Mouse (Mus musculus) heart, embryonic 15.5 days (tissue): ENCODE data around the gene Cfd. TPM values are rescaled to one million over a fixed set of nuclear protein-coding genes. Genes with fewer than 3 reads are reported as not detected.

ENCODE experiments used
- ATAC-seq: fragments of 200-750 bp; cut with Nextera tagmentation; replicated peaks from 2 replicates; pipeline ENCODE4 v1.8.0; 2017; ENCODE audit warnings: low read depth, moderate TSS enrichment; ENCODE audit not compliant: insufficient number of reproducible peaks, insufficient read depth, low FRiP score
- H3K27ac ChIP-seq: fragments of 300-500 bp; sonication (generic); 2 replicates; pipeline ENCODE4 v1.5.1; 2015; ENCODE audit warnings: mild to moderate bottlenecking, inconsistent platforms
- H3K27me3 ChIP-seq: fragments of 300-500 bp; sonication (generic); 2 replicates; pipeline ENCODE4 v1.6.1; 2015; ENCODE audit warnings: inconsistent platforms
- H3K36me3 ChIP-seq: fragments of 300-500 bp; sonication (generic); 2 replicates; pipeline ENCODE4 v1.6.1; 2015; ENCODE audit warnings: mild to moderate bottlenecking, inconsistent platforms
- H3K4me1 ChIP-seq: fragments of 300-500 bp; sonication (generic); replicated peaks from 2 replicates; pipeline ENCODE4 v1.6.1; 2015; ENCODE audit warnings: inconsistent platforms
- H3K4me2 ChIP-seq: fragments of 300-500 bp; sonication (generic); 2 replicates; pipeline ENCODE4 v1.6.1; 2015; ENCODE audit warnings: inconsistent platforms, mild to moderate bottlenecking, moderate library complexity
- H3K4me3 ChIP-seq: fragments of 300-500 bp; sonication (generic); 2 replicates; pipeline ENCODE4 v1.5.1; 2015; ENCODE audit warnings: mild to moderate bottlenecking, inconsistent platforms
- H3K9ac ChIP-seq: fragments of 300-500 bp; sonication (generic); 2 replicates; pipeline ENCODE4 v1.6.1; 2015; ENCODE audit warnings: mild to moderate bottlenecking, inconsistent platforms
- H3K9me3 ChIP-seq: fragments of 300-500 bp; sonication (generic); replicated peaks from 2 replicates; pipeline ENCODE4 v1.6.1; 2016; ENCODE audit warnings: inconsistent platforms
- WGBS: fragments of 180-500 bp; shearing (Covaris S2); methylation state at CpG from one replicate; pipeline ENCODE4 v1.1.7; 2015; ENCODE audit warnings: mixed read lengths; 5-methylcytosine and 5-hydroxymethylcytosine counted together
- polyA plus RNA-seq: library from polyadenylated mRNA; unstranded; fragments of >200 nt; fragmentation: Nextera tagmentation; extraction: Ambion mirVana; gene quantifications from 2 replicates; pipeline ENCODE4 v1.2.1, GENCODE M21; 2015

Gene Cfd
- polyA plus RNA-seq, 1 experiment from 2014 or later, result not detected

DNA sequence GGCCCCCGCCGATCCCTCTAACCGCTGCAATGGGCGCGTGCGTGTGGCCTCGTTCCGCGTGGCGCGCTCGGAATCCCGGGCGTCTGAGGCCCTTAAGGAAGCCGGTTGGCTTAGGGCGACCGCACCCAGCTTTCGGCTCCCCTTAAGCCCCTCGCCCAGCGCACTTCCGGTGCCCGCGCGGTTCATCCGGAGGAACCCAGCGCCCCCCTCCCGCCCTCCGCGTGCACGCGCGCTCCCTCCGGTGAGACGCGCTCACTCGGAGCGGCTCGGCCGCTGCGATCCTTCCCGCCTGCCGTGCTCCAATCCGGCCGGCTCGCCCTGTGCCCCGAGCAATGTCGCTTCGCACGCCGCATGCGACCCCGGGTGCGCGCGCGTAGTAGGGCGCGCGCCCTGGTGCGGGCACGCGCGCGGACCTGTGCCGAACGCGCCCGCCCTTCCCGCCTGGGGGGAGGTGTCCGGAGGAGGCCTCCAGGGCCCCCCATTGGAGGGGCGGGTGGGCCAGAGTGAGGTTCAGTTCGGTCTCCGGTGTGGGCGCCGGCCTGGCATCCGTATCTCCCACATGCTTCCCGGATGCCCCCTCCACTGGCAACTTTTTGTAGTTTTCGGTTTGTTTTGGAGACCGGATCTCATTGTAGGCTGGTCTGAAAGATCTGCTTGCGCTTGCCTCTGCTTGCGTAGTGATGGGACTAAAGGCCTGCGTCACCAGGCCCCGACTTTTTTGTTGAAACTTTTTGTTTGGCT is 35.7 kb upstream of the Cfd start:
- Histone ChIP-seq H3K4me2 (peak overlapping the region; percentile 79), H3K9me3 (no peaks in the 10 kb centered on the region), H3K36me3 (peaks cover 19% of the 10 kb centered on the region), H3K27ac (peak overlapping the region; percentile 100), H3K4me1 (peaks cover 68% of the 10 kb centered on the region), H3K4me3 (peak overlapping the region; percentile 97), H3K27me3 (no peaks in the 10 kb centered on the region), H3K9ac (peak overlapping the region; percentile 98)
- under 1% methylated on average over 80 of the region's 83 CpGs for WGBS
- peak; percentile 16 for ATAC-seq

DNA sequence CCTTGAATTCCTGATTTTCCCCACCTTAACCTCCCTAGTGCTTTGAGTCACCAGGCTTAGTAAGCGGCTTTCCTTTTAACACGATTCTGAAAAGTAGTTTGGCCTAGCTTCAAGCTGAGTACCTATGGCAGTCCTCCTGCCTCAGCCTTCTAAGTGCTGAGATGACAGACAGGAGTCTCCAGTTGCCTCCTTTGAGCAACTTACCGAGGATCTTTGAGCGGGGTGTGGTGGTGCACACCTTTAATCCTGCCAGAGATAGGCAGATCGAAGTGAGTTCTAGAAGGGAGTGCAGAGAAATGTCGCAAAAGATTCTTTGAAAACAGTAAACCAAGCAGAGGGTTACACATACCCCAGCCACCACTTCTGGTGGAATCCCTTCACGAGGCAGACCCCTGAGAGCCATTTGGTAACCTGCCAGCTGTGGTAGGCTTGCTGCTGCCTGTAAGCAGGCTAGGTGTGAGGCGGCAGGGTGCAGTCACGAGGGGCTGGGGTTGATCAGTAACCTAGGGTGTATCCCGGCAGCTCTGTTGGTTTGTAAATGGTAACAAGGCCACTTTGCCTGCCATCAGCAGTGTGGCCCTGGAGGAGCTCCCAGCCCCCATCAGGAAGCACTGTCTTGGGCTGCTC is 35.0 kb upstream of the Cfd start:
- WGBS, result under 1% methylated on average over 10 of the region's 10 CpGs
- H3K4me3 ChIP-seq, result peak overlapping the region; percentile 97
- H3K4me2 ChIP-seq, result peak overlapping the region; percentile 79
- peak overlapping the region; percentile 98 for H3K9ac ChIP-seq
- H3K4me1 ChIP-seq, result peaks cover 74% of the 10 kb centered on the region
- H3K36me3 ChIP-seq, result peaks cover 26% of the 10 kb centered on the region
- no peaks in the 10 kb centered on the region for H3K27me3 ChIP-seq
- peak overlapping the region; percentile 100 for H3K27ac ChIP-seq
- no peaks in the 10 kb centered on the region for H3K9me3 ChIP-seq
- no peak for ATAC-seq

DNA sequence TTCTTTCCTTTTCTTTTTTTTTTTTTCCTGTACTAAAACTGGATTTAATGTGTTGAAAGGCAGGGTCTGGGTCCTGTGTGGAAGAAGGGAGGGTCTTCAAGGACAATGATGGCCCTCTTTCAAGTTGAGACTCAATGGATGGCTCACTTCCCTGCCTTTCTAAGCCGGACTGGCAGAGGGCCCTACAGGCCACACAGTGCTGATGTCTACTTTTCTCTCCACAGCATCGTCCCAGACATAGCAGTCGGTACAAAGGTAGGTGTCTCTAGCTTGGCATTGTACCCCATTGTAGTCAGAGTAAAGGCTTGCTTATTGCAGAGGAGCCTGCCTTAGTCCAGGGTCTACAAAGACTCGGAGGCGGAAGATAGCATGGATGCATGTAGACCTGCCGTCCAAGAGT is 34.4 kb upstream of the Cfd start:
- Histone ChIP-seq H3K4me3 (peak overlapping the region; percentile 97), H3K4me1 (peaks cover 70% of the 10 kb centered on the region), H3K36me3 (peaks cover 32% of the 10 kb centered on the region), H3K27ac (peak overlapping the region; percentile 100), H3K9me3 (no peaks in the 10 kb centered on the region), H3K4me2 (peak overlapping the region; percentile 79), H3K9ac (peak overlapping the region; percentile 98), H3K27me3 (no peaks in the 10 kb centered on the region)
- no peak for ATAC-seq
- 21% methylated on average over 6 of the region's 6 CpGs for WGBS

DNA sequence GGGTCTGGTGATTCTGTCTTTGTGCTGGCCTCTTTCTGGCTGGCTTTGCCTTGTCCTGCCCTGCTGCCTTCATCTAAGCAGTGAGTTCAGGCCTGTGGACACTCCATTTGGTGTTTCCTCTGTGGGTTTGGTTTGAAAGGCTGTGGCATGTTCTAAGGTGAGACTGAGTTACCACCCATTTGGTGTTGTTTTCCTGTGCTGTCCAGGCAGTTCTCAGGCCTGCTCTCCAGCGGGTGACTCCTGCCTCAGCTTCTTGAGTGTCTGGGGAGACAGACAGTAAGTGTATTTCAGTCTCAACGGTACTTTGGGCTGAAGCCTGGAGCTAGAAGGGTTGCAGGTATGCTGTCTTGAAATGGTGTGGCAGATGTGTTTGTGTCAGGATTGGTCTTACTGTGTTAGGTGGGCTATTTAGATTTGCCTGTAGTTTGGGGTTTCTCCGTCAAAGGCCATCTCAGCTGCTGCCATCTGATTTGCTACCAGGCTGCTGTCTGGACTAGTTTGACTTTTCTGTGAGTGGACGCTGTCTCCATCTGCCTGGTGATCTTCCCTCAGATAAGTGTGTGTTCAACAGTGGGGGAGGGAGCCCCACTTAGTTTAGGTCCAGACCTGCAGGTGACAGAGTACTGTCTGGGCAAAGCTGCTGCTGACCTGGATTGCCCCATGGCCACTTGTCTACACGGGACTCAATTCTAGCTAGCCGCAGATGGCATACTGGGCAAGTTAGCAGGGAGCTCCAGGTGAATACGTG is 33.8 kb upstream of the Cfd start:
- WGBS, result 16% methylated on average over 7 of the region's 7 CpGs
- no peak for ATAC-seq

DNA sequence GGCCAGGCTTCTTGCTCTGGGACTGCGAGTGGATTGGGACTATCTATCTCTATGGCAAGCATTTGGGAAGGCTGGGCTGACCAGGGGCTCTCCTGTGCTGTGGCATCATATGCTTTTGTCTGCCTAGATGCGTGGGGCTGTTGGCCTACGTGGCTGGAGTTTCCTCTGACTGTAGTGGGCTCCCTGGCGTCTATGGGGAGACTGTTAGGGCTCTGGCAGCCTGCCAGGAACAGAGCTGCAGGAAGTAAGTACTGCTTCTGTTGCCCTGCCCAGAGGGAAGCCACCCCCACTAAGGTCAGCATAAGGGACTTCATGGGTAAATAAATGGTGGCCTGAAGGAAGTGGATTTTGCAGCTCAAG is 33.2 kb upstream of the Cfd start:
- Histone ChIP-seq H3K27ac (peak overlapping the region; percentile 100), H3K4me3 (peak overlapping the region; percentile 97), H3K36me3 (peaks cover 44% of the 10 kb centered on the region), H3K9me3 (no peaks in the 10 kb centered on the region), H3K4me2 (peak overlapping the region; percentile 79), H3K4me1 (peaks cover 61% of the 10 kb centered on the region), H3K9ac (peak overlapping the region; percentile 98), H3K27me3 (no peaks in the 10 kb centered on the region)
- WGBS, result 10% methylated on average over 4 of the region's 4 CpGs
- ATAC-seq, result no peak

More for the DNA sequence above, 33.8 kb upstream of the Cfd start:
- Histone ChIP-seq H3K9me3 (no peaks in the 10 kb centered on the region), H3K4me1 (peaks cover 64% of the 10 kb centered on the region), H3K4me2 (peak overlapping the region; percentile 79), H3K27ac (peak overlapping the region; percentile 100), H3K36me3 (peaks cover 38% of the 10 kb centered on the region), H3K27me3 (no peaks in the 10 kb centered on the region), H3K4me3 (peak overlapping the region; percentile 97), H3K9ac (peak overlapping the region; percentile 98)

DNA sequence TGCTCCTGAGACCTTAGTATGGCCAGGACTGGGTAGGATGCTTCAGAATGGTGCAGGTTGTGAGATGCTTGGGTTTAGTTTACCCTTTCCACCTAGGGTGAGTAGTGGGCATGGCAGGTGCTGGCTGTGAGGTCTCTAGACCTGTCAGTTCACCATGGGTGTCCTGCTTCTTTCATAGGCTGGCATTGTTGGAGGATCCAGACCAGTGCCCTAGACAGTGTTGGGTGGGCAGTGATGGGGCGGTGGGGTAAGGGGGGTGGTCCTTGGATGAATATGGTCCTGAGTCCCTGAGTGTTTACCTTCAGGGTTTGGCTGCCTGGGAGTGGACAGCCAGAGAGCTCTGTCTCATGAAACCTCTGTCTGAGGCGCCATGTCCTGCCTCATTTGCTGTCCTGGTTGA is 32.8 kb upstream of the Cfd start:
- 53% methylated on average over 2 of the region's 2 CpGs for WGBS
- ATAC-seq, result no peak
- Histone ChIP-seq H3K27me3 (no peaks in the 10 kb centered on the region), H3K36me3 (peaks cover 48% of the 10 kb centered on the region), H3K4me3 (peak overlapping the region; percentile 97), H3K9ac (peak overlapping the region; percentile 98), H3K4me1 (peaks cover 57% of the 10 kb centered on the region), H3K27ac (peak overlapping the region; percentile 100), H3K4me2 (peak overlapping the region; percentile 79), H3K9me3 (no peaks in the 10 kb centered on the region)

DNA sequence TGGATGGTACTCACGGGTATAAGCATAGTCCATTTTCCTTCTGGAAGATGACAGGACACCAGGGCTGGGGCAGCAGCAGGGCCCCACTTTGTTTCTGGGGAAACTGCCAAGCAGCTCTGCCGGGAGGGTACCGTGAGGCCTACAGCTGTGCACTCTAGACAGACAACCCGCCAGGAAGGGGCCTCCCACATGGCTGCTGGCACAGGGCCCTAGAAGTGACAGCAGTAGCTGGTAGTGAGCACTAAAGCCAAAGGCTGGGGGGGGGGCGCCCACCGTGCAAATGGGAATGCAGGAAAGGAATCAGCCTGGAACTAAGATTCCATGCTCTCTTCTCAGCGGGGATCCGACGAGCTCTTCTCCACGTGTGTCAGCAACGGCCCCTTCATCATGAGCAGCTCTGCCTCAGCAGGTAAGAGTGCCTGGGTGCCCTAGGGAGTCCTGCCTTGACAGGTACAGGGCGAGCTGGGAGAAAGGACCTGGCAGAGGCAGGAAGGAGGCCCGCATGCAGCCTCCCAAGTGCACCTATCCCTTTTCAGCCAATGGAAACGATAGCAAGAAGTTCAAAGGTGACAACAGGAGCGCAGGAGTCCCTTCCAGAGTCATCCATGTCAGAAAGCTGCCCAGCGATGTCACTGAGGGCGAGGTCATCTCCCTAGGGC is 32.1 kb upstream of the Cfd start:
- peaks cover 55% of the 10 kb centered on the region for H3K36me3 ChIP-seq

DNA sequence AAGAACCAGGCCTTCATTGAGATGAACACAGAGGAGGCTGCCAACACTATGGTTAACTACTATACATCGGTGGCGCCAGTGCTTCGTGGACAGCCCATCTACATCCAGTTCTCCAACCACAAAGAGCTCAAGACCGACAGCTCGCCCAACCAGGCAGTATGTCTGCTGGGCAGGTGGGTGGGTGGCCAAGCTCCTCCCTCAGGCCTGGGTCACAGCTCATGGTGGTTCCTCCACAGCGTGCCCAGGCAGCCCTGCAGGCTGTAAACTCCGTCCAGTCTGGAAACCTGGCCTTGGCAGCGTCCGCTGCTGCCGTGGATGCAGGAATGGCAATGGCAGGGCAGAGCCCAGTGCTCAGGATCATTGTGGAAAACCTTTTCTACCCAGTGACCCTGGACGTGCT is 31.5 kb upstream of the Cfd start:
- H3K4me1 ChIP-seq, result peaks cover 50% of the 10 kb centered on the region
- H3K4me3 ChIP-seq, result no peak overlapping the region
- H3K36me3 ChIP-seq, result peaks cover 60% of the 10 kb centered on the region
- 0 out of 2 replicates have a peak overlapping the region, but pooled peaks have one; percentile 98 for H3K9ac ChIP-seq
- ATAC-seq, result no peak
- WGBS, result 68% methylated on average over 11 of the region's 11 CpGs
- no peaks in the 10 kb centered on the region for H3K27me3 ChIP-seq
- H3K4me2 ChIP-seq, result peak overlapping the region; percentile 79
- peak overlapping the region; percentile 27; the same call in 1 of the 2 replicates for H3K27ac ChIP-seq
- no peaks in the 10 kb centered on the region for H3K9me3 ChIP-seq

More for the DNA sequence above, 32.1 kb upstream of the Cfd start:
- Histone ChIP-seq H3K9ac (peak overlapping the region; percentile 98; the same call in 1 of the 2 replicates), H3K27me3 (no peaks in the 10 kb centered on the region), H3K27ac (peak overlapping the region; percentile 100), H3K4me1 (peaks cover 52% of the 10 kb centered on the region), H3K4me3 (peak overlapping the region; percentile 97), H3K4me2 (peak overlapping the region; percentile 79), H3K9me3 (no peaks in the 10 kb centered on the region)
- ATAC-seq, result peak; percentile 23
- 32% methylated on average over 17 of the region's 17 CpGs for WGBS

DNA sequence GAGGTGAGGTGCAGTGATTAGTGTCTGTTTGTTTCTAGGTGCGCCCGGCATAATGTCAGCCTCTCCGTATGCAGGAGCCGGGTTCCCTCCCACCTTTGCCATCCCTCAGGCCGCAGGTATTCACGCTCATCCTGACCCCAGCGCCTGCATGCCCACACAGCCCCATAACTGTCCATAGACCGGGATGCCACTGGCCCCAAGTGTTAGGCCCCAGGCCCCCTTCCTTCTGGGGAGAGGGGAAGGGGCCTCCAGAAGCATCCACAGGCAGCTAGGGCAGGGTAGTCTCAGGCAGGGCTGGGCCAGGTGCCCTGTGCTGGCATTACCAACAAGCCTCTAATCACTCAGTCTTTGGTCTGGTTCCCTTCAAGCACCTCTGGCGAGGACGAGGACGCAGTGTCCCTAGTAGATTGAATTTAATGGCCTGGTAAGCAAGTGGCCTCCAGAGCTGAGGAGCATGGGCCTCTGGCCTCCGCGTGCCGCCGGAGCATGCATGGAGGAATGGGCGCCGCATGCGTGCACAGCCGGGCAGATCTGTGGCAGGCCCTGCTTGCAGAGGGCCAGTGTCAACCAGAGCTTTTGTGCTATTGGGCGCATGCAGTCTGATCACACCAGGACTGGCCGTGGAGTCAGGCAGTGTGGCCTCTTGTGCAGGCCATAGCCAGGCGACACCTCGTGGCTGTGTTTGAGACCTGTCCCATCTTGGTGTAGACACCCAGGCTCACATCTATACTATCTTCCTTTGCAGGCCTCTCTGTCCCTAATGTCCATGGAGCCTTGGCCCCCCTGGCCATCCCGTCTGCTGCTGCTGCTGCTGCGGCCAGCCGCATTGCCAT is 30.4 kb upstream of the Cfd start:
- no peak for ATAC-seq
- no peak overlapping the region for H3K9ac ChIP-seq
- H3K36me3 ChIP-seq, result peaks cover 67% of the 10 kb centered on the region
- H3K27me3 ChIP-seq, result no peaks in the 10 kb centered on the region
- no peak overlapping the region for H3K27ac ChIP-seq
- no peaks in the 10 kb centered on the region for H3K9me3 ChIP-seq
- H3K4me1 ChIP-seq, result peaks cover 55% of the 10 kb centered on the region
- no peak overlapping the region for H3K4me3 ChIP-seq
- H3K4me2 ChIP-seq, result no peak overlapping the region
- 91% methylated on average over 26 of the region's 26 CpGs for WGBS

DNA sequence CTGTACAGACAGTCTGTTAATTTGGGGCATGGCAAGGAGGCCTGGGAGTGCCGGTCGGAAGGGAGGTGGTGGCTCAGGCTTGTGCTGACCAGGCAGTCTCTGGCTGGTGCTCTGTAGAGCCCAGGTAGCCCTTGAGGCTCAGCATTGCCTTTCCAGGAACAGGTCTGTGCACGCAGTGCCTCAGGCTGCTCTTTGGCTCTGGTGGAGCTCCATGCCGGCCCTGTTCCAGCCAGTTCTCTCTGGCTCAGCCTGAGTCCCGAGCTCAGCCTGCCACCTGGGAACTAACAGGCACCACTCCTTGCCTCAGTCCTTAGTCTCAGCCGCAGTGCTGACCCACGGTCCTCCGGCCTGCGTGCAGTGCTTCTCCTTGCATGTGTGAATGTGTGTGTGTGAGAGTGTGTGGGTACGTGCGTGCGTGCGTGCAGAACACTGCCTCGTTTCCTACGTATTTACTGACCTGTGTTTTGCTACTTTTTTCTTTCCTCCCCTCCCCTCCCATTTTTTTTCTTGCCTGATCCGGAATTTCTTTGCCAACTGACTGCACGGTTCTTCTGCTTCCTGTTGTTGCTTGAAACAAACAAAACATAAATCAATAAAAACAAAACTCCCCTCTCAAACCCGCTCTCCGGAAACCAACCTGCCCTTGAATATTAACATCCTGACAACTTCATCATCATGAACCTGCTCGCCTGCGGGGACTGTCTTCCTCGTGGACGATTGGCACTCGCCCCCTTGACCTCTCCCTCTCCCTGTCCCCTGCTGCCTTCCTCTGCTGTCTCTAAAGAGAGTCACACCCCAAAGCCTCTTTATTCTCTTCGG is 29.2 kb upstream of the Cfd start:
- peaks cover 58% of the 10 kb centered on the region for H3K4me1 ChIP-seq
- no peak overlapping the region for H3K4me3 ChIP-seq
- no peak for ATAC-seq
- peaks cover 65% of the 10 kb centered on the region for H3K36me3 ChIP-seq
- no peak overlapping the region for H3K9ac ChIP-seq
- no peaks in the 10 kb centered on the region for H3K9me3 ChIP-seq
- no peak overlapping the region for H3K4me2 ChIP-seq
- H3K27me3 ChIP-seq, result no peaks in the 10 kb centered on the region
- WGBS, result 80% methylated on average over 25 of the region's 25 CpGs
- H3K27ac ChIP-seq, result 0 out of 2 replicates have a peak overlapping the region, but pooled peaks have one; percentile 7
